Mouse (Mus musculus) bone marrow macrophage, adult 2 months (primary cell): Measurements from ENCODE around the gene Ccdc88c.

Source experiments
- CTCF ChIP-seq: IDR thresholded peaks from 2 replicates; pipeline ENCODE4 v1.5.1; 2012; ENCODE audit warnings: low read depth, mild to moderate bottlenecking, low read length, moderate library complexity
- POLR2A ChIP-seq: IDR thresholded peaks from 2 replicates; pipeline ENCODE4 v1.6.1; 2012; ENCODE audit warnings: mild to moderate bottlenecking, low read depth, low read length, borderline replicate concordance

DNA sequence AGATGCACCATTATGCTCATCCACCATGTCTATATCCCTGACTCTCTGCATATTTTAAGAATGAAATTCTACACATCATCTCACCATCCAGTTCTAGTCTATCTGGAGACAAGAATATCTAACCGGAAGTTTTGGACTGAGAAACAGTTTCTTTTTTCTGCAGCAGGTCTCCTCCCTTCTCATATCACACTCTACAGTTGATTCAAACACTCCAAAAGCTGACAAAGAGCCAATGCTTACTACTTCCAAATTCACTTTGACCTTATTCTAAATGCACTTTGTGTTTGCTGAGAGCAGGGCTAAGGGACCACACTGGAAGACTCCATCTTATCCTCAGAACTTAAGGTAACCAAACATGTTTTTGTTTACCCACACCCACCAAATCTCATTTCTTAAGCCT lies 41.0 kb upstream of the Ccdc88c start:
- TF ChIP-seq CTCF (no peak), POLR2A (no peak)
